Mouse (Mus musculus): ENCODE measurements around the gene 1700024B05Rik. TPM values are rescaled to one million over a fixed set of nuclear protein-coding genes. Genes with fewer than 3 reads are reported as not detected.
"Not testable (repeated sequence)": the region's sequence is repeated elsewhere in the genome, so short reads cannot be mapped to it uniquely, and the experiment has no call there.

1700024B05Rik gene
- polyA plus RNA-seq (2015; fragmentation: Nextera tagmentation; extraction: Ambion mirVana): not detected in 2 replicates

- ATAC-seq (ENCODE audit: insufficient read depth); H3K4me1 ChIP-seq (replicated peaks); H3K4me2 ChIP-seq; H3K27ac ChIP-seq (replicated peaks); H3K4me3 ChIP-seq (replicated peaks); H3K9ac ChIP-seq; H3K36me3 ChIP-seq (replicated peaks); H3K9me3 ChIP-seq (replicated peaks); H3K27me3 ChIP-seq: not testable (repeated sequence)
- WGBS (ENCODE audit: insufficient replicate concordance): 39% methylated on average over 2 of the region's 2 CpGs
These were observed at the start of gene 1700024B05Rik for GRCm38 (mm10) chr14:41943695-41944094. Gene 1700024B05Rik, plus strand, starts transcription at chr14:41943995.

DNA sequence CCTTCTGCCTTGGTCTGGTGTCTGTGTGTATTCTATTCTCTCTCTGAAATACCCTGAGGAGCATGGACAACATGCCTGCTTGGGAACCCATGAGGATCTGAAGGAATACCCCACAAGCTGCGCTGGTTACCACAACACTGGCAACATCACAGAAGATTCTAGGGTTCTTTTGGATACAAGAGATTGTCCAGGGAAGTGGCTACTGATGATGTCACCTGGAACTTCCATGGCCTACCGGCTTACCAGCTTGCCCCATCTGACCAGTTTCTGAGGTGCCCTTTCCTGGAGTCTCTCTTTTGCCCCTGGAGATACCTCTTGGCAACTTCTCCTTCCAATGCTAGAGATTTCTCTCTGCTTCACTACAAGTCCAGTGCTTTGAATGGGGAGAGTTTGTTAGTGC is 36.6 kb upstream of the 1700024B05Rik start, which contains the start of gene Gm7980:
Gene Gm7980 (minus strand): TSS at position 101 of the 400 bp plus-strand sequence.
- not testable (repeated sequence) for H3K27ac ChIP-seq (replicated peaks); H3K9me3 ChIP-seq (replicated peaks); ATAC-seq (ENCODE audit: insufficient read depth); H3K27me3 ChIP-seq; H3K9ac ChIP-seq; H3K4me3 ChIP-seq (replicated peaks); H3K4me1 ChIP-seq (replicated peaks); H3K4me2 ChIP-seq; H3K36me3 ChIP-seq (replicated peaks)
- no CpG with 5 or more reads among the region's 2 CpGs for WGBS (ENCODE audit: insufficient replicate concordance)

GRCm38 (mm10) chr14:41924649-41925048 is 19.1 kb upstream of the 1700024B05Rik start, which contains the start of gene 1700049E17Rik1:
Gene 1700049E17Rik1, plus strand, starts transcription at chr14:41924949.
- not testable (repeated sequence) for H3K9ac ChIP-seq; H3K4me3 ChIP-seq (replicated peaks); H3K4me2 ChIP-seq; ATAC-seq (ENCODE audit: insufficient read depth); H3K36me3 ChIP-seq (replicated peaks); H3K4me1 ChIP-seq (replicated peaks); H3K9me3 ChIP-seq (replicated peaks); H3K27me3 ChIP-seq; H3K27ac ChIP-seq (replicated peaks)
- WGBS (ENCODE audit: insufficient replicate concordance): no CpG with 5 or more reads among the region's 1 CpGs

DNA sequence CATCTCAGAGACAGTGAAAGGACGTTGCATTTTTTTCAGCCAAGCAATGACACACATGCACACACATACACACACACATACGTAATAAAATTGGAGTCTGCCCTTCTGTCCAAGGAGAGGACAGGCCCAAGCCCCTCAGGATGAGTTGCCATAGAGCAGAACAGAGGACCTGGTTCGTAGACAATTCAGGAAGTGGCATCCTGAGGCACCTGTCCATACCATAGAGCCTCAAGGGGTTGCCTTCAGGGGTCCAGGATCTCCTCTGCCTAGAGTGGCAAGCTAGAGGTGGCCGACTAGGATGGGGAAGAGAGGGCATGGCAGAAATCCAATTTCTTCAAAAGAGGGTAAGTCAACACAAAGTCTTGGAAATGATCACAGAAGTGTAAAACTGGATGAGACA is 20.3 kb downstream of the 1700024B05Rik start:
- WGBS (ENCODE audit: insufficient replicate concordance): 37% methylated on average over 4 of the region's 4 CpGs
- not testable (repeated sequence) for H3K4me1 ChIP-seq (replicated peaks); H3K27me3 ChIP-seq; H3K9me3 ChIP-seq (replicated peaks); H3K4me2 ChIP-seq; ATAC-seq (ENCODE audit: insufficient read depth); H3K36me3 ChIP-seq (replicated peaks); H3K9ac ChIP-seq; H3K27ac ChIP-seq (replicated peaks); H3K4me3 ChIP-seq (replicated peaks)

- not testable (repeated sequence) for H3K27ac ChIP-seq (replicated peaks); H3K9ac ChIP-seq; ATAC-seq (ENCODE audit: insufficient read depth); H3K36me3 ChIP-seq (replicated peaks); H3K27me3 ChIP-seq; H3K4me2 ChIP-seq; H3K9me3 ChIP-seq (replicated peaks); H3K4me1 ChIP-seq (replicated peaks); H3K4me3 ChIP-seq (replicated peaks)
- WGBS (ENCODE audit: insufficient replicate concordance): 60% methylated on average over 1 of the region's 1 CpGs
These were observed 24.0 kb downstream of the 1700024B05Rik start, which contains the start of gene Gm6401 for GRCm38 (mm10) chr14:41967827-41968226. Gene Gm6401, minus strand, starts transcription at chr14:41967927.

- H3K4me2 ChIP-seq; H3K9ac ChIP-seq; H3K4me3 ChIP-seq (replicated peaks); H3K4me1 ChIP-seq (replicated peaks); H3K27me3 ChIP-seq; H3K27ac ChIP-seq (replicated peaks); ATAC-seq (ENCODE audit: insufficient read depth); H3K36me3 ChIP-seq (replicated peaks); H3K9me3 ChIP-seq (replicated peaks): not testable (repeated sequence)
- 38% methylated on average over 3 of the region's 3 CpGs for WGBS (ENCODE audit: insufficient replicate concordance)
These were observed 24.8 kb downstream of the 1700024B05Rik start for GRCm38 (mm10) chr14:41968596-41968995.

- H3K9ac ChIP-seq; H3K4me1 ChIP-seq (replicated peaks); H3K27me3 ChIP-seq; H3K4me3 ChIP-seq (replicated peaks); H3K4me2 ChIP-seq; H3K36me3 ChIP-seq (replicated peaks); H3K9me3 ChIP-seq (replicated peaks); ATAC-seq (ENCODE audit: insufficient read depth); H3K27ac ChIP-seq (replicated peaks): not testable (repeated sequence)
- 40% methylated on average over 1 of the region's 1 CpGs for WGBS (ENCODE audit: insufficient replicate concordance)
These were observed 39.4 kb downstream of the 1700024B05Rik start, which contains the start of gene Gm3543 for GRCm38 (mm10) chr14:41983225-41983624. Gene Gm3543, minus strand, starts transcription at chr14:41983325.

Other genes with a start within 250 kb of the 1700024B05Rik start
- gene Gm8068, start 242.1 kb upstream of the 1700024B05Rik start, polyA plus RNA-seq (2015; fragmentation: Nextera tagmentation; extraction: Ambion mirVana): not detected in 2 replicates
- not detected in 2 replicates for gene Gm7929, start 193.4 kb upstream of the 1700024B05Rik start, polyA plus RNA-seq (2015; fragmentation: Nextera tagmentation; extraction: Ambion mirVana)
- not detected in 2 replicates for gene Gm47189, start 171.6 kb upstream of the 1700024B05Rik start, polyA plus RNA-seq (2015; fragmentation: Nextera tagmentation; extraction: Ambion mirVana)
- gene Gm7980, start 36.7 kb upstream of the 1700024B05Rik start, polyA plus RNA-seq (2015; fragmentation: Nextera tagmentation; extraction: Ambion mirVana): not detected in 2 replicates
- not detected in 2 replicates for gene 1700049E17Rik1, start 19.0 kb upstream of the 1700024B05Rik start, polyA plus RNA-seq (2015; fragmentation: Nextera tagmentation; extraction: Ambion mirVana)
- gene Gm6401, start 23.9 kb downstream of the 1700024B05Rik start, polyA plus RNA-seq (2015; fragmentation: Nextera tagmentation; extraction: Ambion mirVana): not detected in 2 replicates
- gene Gm3543, start 39.3 kb downstream of the 1700024B05Rik start, polyA plus RNA-seq (2015; fragmentation: Nextera tagmentation; extraction: Ambion mirVana): not detected in 2 replicates
- gene Gm7951, start 173.4 kb downstream of the 1700024B05Rik start, polyA plus RNA-seq (2015; fragmentation: Nextera tagmentation; extraction: Ambion mirVana): not detected in 2 replicates
- not detected in 2 replicates for gene Gm17027, start 218.6 kb downstream of the 1700024B05Rik start, polyA plus RNA-seq (2015; fragmentation: Nextera tagmentation; extraction: Ambion mirVana)
- gene Gm3573, start 246.8 kb downstream of the 1700024B05Rik start, polyA plus RNA-seq (2015; fragmentation: Nextera tagmentation; extraction: Ambion mirVana): not detected in 2 replicates

All from liver, embryonic 15.5 days (tissue).